Mouse (Mus musculus) small intestine, adult 2 months (tissue): ENCODE measurements around the gene Aen. TPM values are rescaled to one million over a fixed set of nuclear protein-coding genes. Genes with fewer than 3 reads are reported as not detected.
A peak's percentile ranks its signal among the peaks of the same experiment; 100 is the strongest.

Experiments
- H3K27ac ChIP-seq: fragments of 200-500 bp; 2 replicates; pipeline ENCODE4 v1.5.1; 2012; ENCODE audit warnings: low read depth, low read length, control low read depth, inconsistent platforms; ENCODE audit not compliant: insufficient read depth
- H3K27me3 ChIP-seq: fragments of 200-500 bp; 2 replicates; pipeline ENCODE4 v1.6.1; 2012; ENCODE audit warnings: mild to moderate bottlenecking, moderate library complexity, low read length, inconsistent platforms; ENCODE audit not compliant: control insufficient read depth, insufficient read depth
- H3K36me3 ChIP-seq: fragments of 200-500 bp; 2 replicates; pipeline ENCODE4 v1.6.1; 2012; ENCODE audit warnings: mild to moderate bottlenecking, low read length, control low read depth, inconsistent platforms; ENCODE audit not compliant: control insufficient read depth, insufficient read depth
- H3K4me1 ChIP-seq: fragments of 200-500 bp; 2 replicates; pipeline ENCODE4 v1.6.1; 2012; ENCODE audit warnings: low read length, inconsistent platforms, mixed read lengths; ENCODE audit not compliant: control insufficient read depth, insufficient read depth, insufficient read length
- H3K4me3 ChIP-seq: fragments of 200-500 bp; 2 replicates; pipeline ENCODE4 v1.5.1; 2012; ENCODE audit warnings: low read depth, mild to moderate bottlenecking, control low read depth, inconsistent platforms, low read length, moderate library complexity
- CTCF ChIP-seq: fragments of 200-500 bp; IDR thresholded peaks from 2 replicates; pipeline ENCODE4 v1.5.1; 2012; ENCODE audit warnings: low read depth, mild to moderate bottlenecking, control low read depth, inconsistent platforms, low read length, moderate library complexity, mixed read lengths; ENCODE audit not compliant: insufficient replicate concordance, insufficient read length; ENCODE audit errors: extremely low read depth
- POLR2A ChIP-seq: fragments of 200-500 bp; IDR thresholded peaks from 2 replicates; pipeline ENCODE4 v1.6.1; 2012; ENCODE audit warnings: low read depth, mild to moderate bottlenecking, control low read depth, inconsistent platforms, low read length, moderate library complexity
- WGBS: fragments of 180-500 bp; shearing (Covaris S2); methylation state at CpG from one replicate; pipeline ENCODE4 v1.1.7; 2018; 5-methylcytosine and 5-hydroxymethylcytosine counted together
- polyA plus RNA-seq: library from polyadenylated mRNA; depleted of rRNA; stranded (reverse); fragments of >200 nt; gene quantifications from 2 replicates; pipeline ENCODE4 v1.2.3, GENCODE M21; 2012

The Aen gene
- polyA plus RNA-seq, 1 experiment: 7.7 TPM

GRCm38 (mm10) chr7:78893917-78894316 is 1.7 kb upstream of the Aen start:
- Histone ChIP-seq H3K4me3 (no peak overlapping the region), H3K4me1 (peaks cover 13% of the 10 kb centered on the region; the same call in 1 of the 2 replicates), H3K27me3 (no peaks in the 10 kb centered on the region), H3K27ac (no peak overlapping the region), H3K36me3 (no peaks in the 10 kb centered on the region)
- WGBS: 87% methylated on average over 10 of the region's 10 CpGs
- no peak for TF ChIP-seq CTCF
- TF ChIP-seq POLR2A: no peak

- Histone ChIP-seq H3K36me3 (no peaks in the 10 kb centered on the region), H3K4me1 (peaks cover 13% of the 10 kb centered on the region; the same call in 1 of the 2 replicates), H3K27ac (peak overlapping the region; percentile 54), H3K4me3 (peak overlapping the region; percentile 85), H3K27me3 (no peaks in the 10 kb centered on the region)
- WGBS: 38% methylated on average over 13 of the region's 13 CpGs
- TF ChIP-seq CTCF (0 out of 2 replicates have a peak, but pooled peaks have one; percentile 7), POLR2A (no peak)
These were observed 517 bp upstream of the Aen start for GRCm38 (mm10) chr7:78895021-78895652.

GRCm38 (mm10) chr7:78897567-78897966 is 1.9 kb downstream of the Aen start:
- Histone ChIP-seq H3K27ac (no peak overlapping the region), H3K4me3 (no peak overlapping the region), H3K4me1 (peaks cover 13% of the 10 kb centered on the region; the same call in 1 of the 2 replicates), H3K36me3 (peaks cover 6% of the 10 kb centered on the region), H3K27me3 (no peaks in the 10 kb centered on the region)
- WGBS: 79% methylated on average over 3 of the region's 3 CpGs
- TF ChIP-seq CTCF: no peak
- no peak for TF ChIP-seq POLR2A

- Histone ChIP-seq H3K27me3 (no peaks in the 10 kb centered on the region), H3K4me1 (no peaks in the 10 kb centered on the region), H3K4me3 (no peak overlapping the region), H3K27ac (no peak overlapping the region), H3K36me3 (peaks cover 26% of the 10 kb centered on the region)
- no peak for TF ChIP-seq CTCF
- 50% methylated on average over 6 of the region's 6 CpGs for whole genome bisulfite sequencing
These were observed 7.7 kb downstream of the Aen start for GRCm38 (mm10) chr7:78903174-78903870.

GRCm38 (mm10) chr7:78904175-78904574 is 8.5 kb downstream of the Aen start:
- Histone ChIP-seq H3K27me3 (no peaks in the 10 kb centered on the region), H3K4me3 (no peak overlapping the region), H3K4me1 (no peaks in the 10 kb centered on the region), H3K36me3 (peaks cover 26% of the 10 kb centered on the region), H3K27ac (no peak overlapping the region)
- WGBS: 63% methylated on average over 2 of the region's 2 CpGs
- TF ChIP-seq CTCF (no peak), POLR2A (no peak)

- no peak overlapping the region for H3K4me3 ChIP-seq
- TF ChIP-seq POLR2A: no peak
- H3K27me3 ChIP-seq: no peaks in the 10 kb centered on the region
- peaks cover 5% of the 10 kb centered on the region for H3K4me1 ChIP-seq
- H3K36me3 ChIP-seq: peaks cover 17% of the 10 kb centered on the region
- 90% methylated on average over 6 of the region's 6 CpGs for WGBS
- no peak overlapping the region for H3K27ac ChIP-seq
These were observed 13.4 kb downstream of the Aen start for GRCm38 (mm10) chr7:78909026-78909425.

GRCm38 (mm10) chr7:78910336-78911098 is 14.9 kb downstream of the Aen start:
- 41% methylated on average over 6 of the region's 6 CpGs for WGBS
- no peak overlapping the region for H3K4me3 ChIP-seq
- TF ChIP-seq CTCF: peak; percentile 17; the same call in 1 of the 2 replicates
- no peak for TF ChIP-seq POLR2A
- H3K4me1 ChIP-seq: peaks cover 9% of the 10 kb centered on the region
- H3K27me3 ChIP-seq: no peaks in the 10 kb centered on the region
- peaks cover 12% of the 10 kb centered on the region for H3K36me3 ChIP-seq
- H3K27ac ChIP-seq: no peak overlapping the region
